ENCODE assay signal across 8 mouse cellular contexts in genomic region chr11:75653781-75654470, GRCm38 (mm10). TPM values are rescaled to one million over a fixed set of nuclear protein-coding genes. Genes with fewer than 3 reads are reported as not detected.
DNase-seq lines count a peak whose midpoint lies in the region; ATAC-seq lines count a peak whose summit lies in the region.

No protein-coding gene starts in this region.

- intact Hi-C loops in left cerebral cortex, postnatal 25 days (cut with DNase I), result no loop called here

- no peaks in the 10 kb centered on the region for H3K36me3 ChIP-seq in forebrain, embryonic 14.5 days (ENCODE audit: control insufficient read depth, insufficient read depth, low read length)
- peaks cover 7% of the 10 kb centered on the region; the same call in 1 of the 2 replicates for H3K36me3 ChIP-seq in hindbrain, embryonic 10.5 days

- peak overlapping the region; percentile 77 for H3K4me2 ChIP-seq in forebrain, embryonic 14.5 days (ENCODE audit: low read length)

- H3K4me1 ChIP-seq in forebrain, embryonic 14.5 days (ENCODE audit: control insufficient read depth, insufficient read depth, low read length), result peaks cover 11% of the 10 kb centered on the region
- H3K4me1 ChIP-seq in hindbrain, embryonic 10.5 days (replicated peaks), result peaks cover 76% of the 10 kb centered on the region

- peak; percentile 55 for ATAC-seq in forebrain, embryonic 14.5 days
- ATAC-seq in megakaryocyte-erythroid progenitor cell, adult 5-6 weeks (replicated peaks; ENCODE audit: low FRiP score, low TSS enrichment, poor library complexity, severe bottlenecking), result peak; percentile 49

- peak overlapping the region; percentile 40 for H3K4me3 ChIP-seq in forebrain, embryonic 14.5 days (ENCODE audit: low read depth, low read length)
- peak overlapping the region; percentile 77 for H3K4me3 ChIP-seq in hindbrain, embryonic 10.5 days

- H3K27ac ChIP-seq in forebrain, embryonic 14.5 days (ENCODE audit: low read depth, low read length), result no peak overlapping the region
- H3K27ac ChIP-seq in hindbrain, embryonic 10.5 days, result peak overlapping the region; percentile 84

- H3K27me3 ChIP-seq in forebrain, embryonic 14.5 days (replicated peaks; ENCODE audit: control insufficient read depth, insufficient read depth, low read length), result peaks cover 10% of the 10 kb centered on the region
- peaks cover 53% of the 10 kb centered on the region for H3K27me3 ChIP-seq in hindbrain, embryonic 10.5 days (ENCODE audit: insufficient read depth, poor library complexity, severe bottlenecking)

- WGBS in forebrain, embryonic 14.5 days, result 1% methylated on average over 41 of the region's 45 CpGs
- under 1% methylated on average over 45 of the region's 45 CpGs for WGBS in hindbrain, embryonic 10.5 days

- H3K9ac ChIP-seq in forebrain, embryonic 14.5 days (ENCODE audit: low read length), result peak overlapping the region; percentile 57

- DNase-seq in NIH3T3 (ENCODE audit: low read depth), result peak; percentile 94
- peak; percentile 71 for DNase-seq in cerebellum, adult 11 months
- peak; percentile 79 for DNase-seq in forebrain, embryonic 14.5 days (ENCODE audit: low spot score)
- peak; percentile 90 for DNase-seq in hindbrain, embryonic 10.5 days (ENCODE audit: low spot score)
- peak; percentile 27 to 47 for DNase-seq in left cerebral cortex, postnatal 25 days (ENCODE audit: low spot score in 2 of 2)
- DNase-seq in right cerebral cortex, postnatal 4 days, result peak; percentile 59
- DNase-seq in yolk sac, embryonic 10.5 days (ENCODE audit: low spot score), result peak; percentile 94

- no peaks in the 10 kb centered on the region for H3K9me3 ChIP-seq in forebrain, embryonic 14.5 days (replicated peaks; ENCODE audit: control insufficient read depth, low read length)
- H3K9me3 ChIP-seq in hindbrain, embryonic 10.5 days, result no peaks in the 10 kb centered on the region

RNA-seq across cellular contexts. Expression of gene Myo1c, which starts 3.6 kb away (rescaled TPM):
- 5.7 and 6.6 TPM in 2 replicates for polyA plus RNA-seq in forebrain, embryonic 14.5 days (2014; fragmentation: Nextera tagmentation; extraction: Ambion mirVana)
- polyA plus RNA-seq in hindbrain, embryonic 10.5 days (2016; fragmentation: Nextera tagmentation; extraction: Ambion mirVana), result 16.4 and 19.0 TPM in 2 replicates
- 10 to 100 TPM; 17.4 to 19.0 TPM for total RNA-seq in left cerebral cortex, postnatal 25 days (2021)
- 36.5 and 37.4 TPM in 2 replicates for total RNA-seq in megakaryocyte-erythroid progenitor cell, adult 5-6 weeks (2014; fragmentation: Nextera tagmentation)
- total RNA-seq in megakaryocyte-erythroid progenitor cell, adult 5-6 weeks (2017), result 13.5 and 32.6 TPM in 2 replicates

RNA-seq across cellular contexts. Expression of gene Inpp5k, which starts 23.1 kb away (rescaled TPM):
- 53.9 and 55.5 TPM in 2 replicates for polyA plus RNA-seq in forebrain, embryonic 14.5 days (2014; fragmentation: Nextera tagmentation; extraction: Ambion mirVana)
- polyA plus RNA-seq in hindbrain, embryonic 10.5 days (2016; fragmentation: Nextera tagmentation; extraction: Ambion mirVana), result 20.6 and 24.9 TPM in 2 replicates
- total RNA-seq in left cerebral cortex, postnatal 25 days (2021), result 10 to 100 TPM; 38.5 to 41.3 TPM
- total RNA-seq in megakaryocyte-erythroid progenitor cell, adult 5-6 weeks (2014; fragmentation: Nextera tagmentation), result 33.8 and 34.5 TPM in 2 replicates
- total RNA-seq in megakaryocyte-erythroid progenitor cell, adult 5-6 weeks (2017), result 19.9 and 26.5 TPM in 2 replicates

RNA-seq across cellular contexts. Expression of gene Crk, which starts 25.1 kb away (rescaled TPM):
- polyA plus RNA-seq in forebrain, embryonic 14.5 days (2014; fragmentation: Nextera tagmentation; extraction: Ambion mirVana), result 105 and 109 TPM in 2 replicates
- polyA plus RNA-seq in hindbrain, embryonic 10.5 days (2016; fragmentation: Nextera tagmentation; extraction: Ambion mirVana), result 107 and 122 TPM in 2 replicates
- 100 to 1,000 TPM; 125 to 137 TPM for total RNA-seq in left cerebral cortex, postnatal 25 days (2021)
- 33.0 and 38.5 TPM in 2 replicates for total RNA-seq in megakaryocyte-erythroid progenitor cell, adult 5-6 weeks (2014; fragmentation: Nextera tagmentation)
- total RNA-seq in megakaryocyte-erythroid progenitor cell, adult 5-6 weeks (2017), result 29.5 and 39.8 TPM in 2 replicates

Comparison
In these comparisons a context has a peak if more than half of its experiments do, and no peak if none do; other contexts are left out.
1. DNase-seq: peak in every context shown above with its lines; median percentile 94 in NIH3T3; 94 in yolk sac, embryonic 10.5 days; 90 in hindbrain, embryonic 10.5 days; 79 in forebrain, embryonic 14.5 days; 71 in cerebellum, adult 11 months; 59 in right cerebral cortex, postnatal 4 days; 37 in left cerebral cortex, postnatal 25 days.